Mouse (Mus musculus): ENCODE measurements around the gene Gys2.

- no peak for TF ChIP-seq EP300 (IDR thresholded peaks at IDR 0.05; ENCODE audit: low read depth)
- no peak for TF ChIP-seq CTCF (IDR thresholded peaks at IDR 0.05; ENCODE audit: low read depth)
Measured at GRCm38 (mm10) chr6:142506338-142507032, 33.6 kb upstream of the Gys2 start.
